Mouse (Mus musculus) stomach, postnatal 0 days (tissue): Measurements from ENCODE around the gene Slain2.
"Not testable (repeated sequence)": the region's sequence is repeated elsewhere in the genome, so short reads cannot be mapped to it uniquely, and the experiment has no call there.

Experiments used
- CTCF ChIP-seq: IDR thresholded peaks from 2 replicates; pipeline ENCODE4 v1.5.1; 2016; ENCODE audit warnings: antibody characterized with exemption, low read depth, mild to moderate bottlenecking, moderate library complexity
- EP300 ChIP-seq: optimal IDR thresholded peaks from 2 replicates; pipeline ENCODE3; 2016; ENCODE audit warnings: antibody characterized with exemption

DNA sequence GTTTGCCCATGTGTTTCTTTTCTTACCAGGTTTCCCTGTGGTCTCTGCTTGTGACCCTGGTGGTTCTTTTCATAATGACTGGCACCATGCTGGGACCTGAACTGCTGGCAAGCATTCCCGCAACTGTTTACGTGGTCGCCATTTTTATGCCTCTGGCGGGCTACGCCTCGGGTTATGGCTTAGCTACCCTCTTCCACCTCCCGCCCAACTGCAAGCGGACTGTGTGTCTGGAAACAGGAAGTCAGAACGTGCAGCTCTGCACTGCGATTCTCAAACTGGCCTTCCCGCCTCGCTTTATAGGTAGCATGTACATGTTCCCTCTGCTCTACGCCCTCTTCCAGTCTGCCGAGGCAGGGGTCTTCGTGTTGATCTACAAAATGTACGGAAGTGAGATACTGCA, 97.7 kb downstream of the Slain2 start:
- not testable (repeated sequence) for TF ChIP-seq EP300, CTCF
